Mouse (Mus musculus): ENCODE data around the gene Fbxw25. TPM values are rescaled to one million over a fixed set of nuclear protein-coding genes. Genes with fewer than 3 reads are reported as not detected.
"Not testable (repeated sequence)": the region's sequence is repeated elsewhere in the genome, so short reads cannot be mapped to it uniquely, and the experiment has no call there.

Gene Fbxw25
- polyA plus RNA-seq (2015; fragmentation: Nextera tagmentation; extraction: Ambion mirVana) = not detected in 2 replicates

GRCm38 (mm10) chr9:109664552-109664951 is at the start of gene Fbxw25:
Gene Fbxw25, minus strand, starts transcription at chr9:109664652.
- ATAC-seq (replicated peaks; ENCODE audit: extremely low read depth, insufficient read depth, low FRiP score); H3K27me3 ChIP-seq (ENCODE audit: control insufficient read depth, insufficient read depth, low read length); H3K9ac ChIP-seq (ENCODE audit: low read length); H3K9me3 ChIP-seq (replicated peaks; ENCODE audit: control insufficient read depth, low read length); H3K27ac ChIP-seq (ENCODE audit: low read length); H3K36me3 ChIP-seq (ENCODE audit: control insufficient read depth, insufficient read depth); H3K4me2 ChIP-seq (ENCODE audit: low read depth, low read length); H3K4me1 ChIP-seq (ENCODE audit: control insufficient read depth, insufficient read depth, low read length); H3K4me3 ChIP-seq (ENCODE audit: low read length): not testable (repeated sequence)
- WGBS = 59% methylated on average over 2 of the region's 2 CpGs

- H3K27ac ChIP-seq (ENCODE audit: low read length); ATAC-seq (replicated peaks; ENCODE audit: extremely low read depth, insufficient read depth, low FRiP score); H3K36me3 ChIP-seq (ENCODE audit: control insufficient read depth, insufficient read depth); H3K4me3 ChIP-seq (ENCODE audit: low read length); H3K4me1 ChIP-seq (ENCODE audit: control insufficient read depth, insufficient read depth, low read length); H3K4me2 ChIP-seq (ENCODE audit: low read depth, low read length); H3K9ac ChIP-seq (ENCODE audit: low read length); H3K27me3 ChIP-seq (ENCODE audit: control insufficient read depth, insufficient read depth, low read length); H3K9me3 ChIP-seq (replicated peaks; ENCODE audit: control insufficient read depth, low read length): not testable (repeated sequence)
- WGBS = 69% methylated on average over 4 of the region's 4 CpGs
Measured at GRCm38 (mm10) chr9:109702600-109702999, 38.1 kb upstream of the Fbxw25 start, which contains the start of gene Fbxw18. Gene Fbxw18, minus strand, starts transcription at chr9:109702700.

- Histone ChIP-seq H3K4me1 (ENCODE audit: control insufficient read depth, insufficient read depth, low read length) (no peaks in the 10 kb centered on the region), H3K9me3 (replicated peaks; ENCODE audit: control insufficient read depth, low read length) (no peaks in the 10 kb centered on the region), H3K36me3 (ENCODE audit: control insufficient read depth, insufficient read depth) (no peaks in the 10 kb centered on the region), H3K4me3 (ENCODE audit: low read length) (no peak overlapping the region), H3K9ac (ENCODE audit: low read length) (no peak overlapping the region), H3K27me3 (ENCODE audit: control insufficient read depth, insufficient read depth, low read length) (no peaks in the 10 kb centered on the region), H3K27ac (ENCODE audit: low read length) (no peak overlapping the region), H3K4me2 (ENCODE audit: low read depth, low read length) (no peak overlapping the region)
- 6% methylated on average over 1 of the region's 1 CpGs for whole genome bisulfite sequencing
- ATAC-seq (replicated peaks; ENCODE audit: extremely low read depth, insufficient read depth, low FRiP score) = no peak
Measured at GRCm38 (mm10) chr9:109685299-109685698, 20.8 kb upstream of the Fbxw25 start.

- H3K4me1 ChIP-seq (ENCODE audit: control insufficient read depth, insufficient read depth, low read length); H3K9me3 ChIP-seq (replicated peaks; ENCODE audit: control insufficient read depth, low read length); H3K36me3 ChIP-seq (ENCODE audit: control insufficient read depth, insufficient read depth); H3K4me3 ChIP-seq (ENCODE audit: low read length); H3K27ac ChIP-seq (ENCODE audit: low read length); H3K4me2 ChIP-seq (ENCODE audit: low read depth, low read length); H3K9ac ChIP-seq (ENCODE audit: low read length); H3K27me3 ChIP-seq (ENCODE audit: control insufficient read depth, insufficient read depth, low read length); ATAC-seq (replicated peaks; ENCODE audit: extremely low read depth, insufficient read depth, low FRiP score): not testable (repeated sequence)
- WGBS = 69% methylated on average over 2 of the region's 2 CpGs
Measured at GRCm38 (mm10) chr9:109625957-109626356, 38.5 kb downstream of the Fbxw25 start, which contains the start of gene Fbxw24. Gene Fbxw24, minus strand, starts transcription at chr9:109626057.

- not testable (repeated sequence) for H3K9ac ChIP-seq (ENCODE audit: low read length); H3K4me3 ChIP-seq (ENCODE audit: low read length); H3K27ac ChIP-seq (ENCODE audit: low read length); H3K27me3 ChIP-seq (ENCODE audit: control insufficient read depth, insufficient read depth, low read length); H3K4me1 ChIP-seq (ENCODE audit: control insufficient read depth, insufficient read depth, low read length); H3K9me3 ChIP-seq (replicated peaks; ENCODE audit: control insufficient read depth, low read length); H3K4me2 ChIP-seq (ENCODE audit: low read depth, low read length); ATAC-seq (replicated peaks; ENCODE audit: extremely low read depth, insufficient read depth, low FRiP score); H3K36me3 ChIP-seq (ENCODE audit: control insufficient read depth, insufficient read depth)
- 36% methylated on average over 5 of the region's 5 CpGs for WGBS
Measured at GRCm38 (mm10) chr9:109606837-109607236, 57.6 kb downstream of the Fbxw25 start.

- H3K27ac ChIP-seq (ENCODE audit: low read length); H3K9me3 ChIP-seq (replicated peaks; ENCODE audit: control insufficient read depth, low read length); H3K36me3 ChIP-seq (ENCODE audit: control insufficient read depth, insufficient read depth); H3K4me3 ChIP-seq (ENCODE audit: low read length); H3K4me1 ChIP-seq (ENCODE audit: control insufficient read depth, insufficient read depth, low read length); H3K9ac ChIP-seq (ENCODE audit: low read length); ATAC-seq (replicated peaks; ENCODE audit: extremely low read depth, insufficient read depth, low FRiP score); H3K27me3 ChIP-seq (ENCODE audit: control insufficient read depth, insufficient read depth, low read length); H3K4me2 ChIP-seq (ENCODE audit: low read depth, low read length): not testable (repeated sequence)
- WGBS = 47% methylated on average over 2 of the region's 2 CpGs
Measured at GRCm38 (mm10) chr9:109602128-109602527, 62.3 kb downstream of the Fbxw25 start.

- Histone ChIP-seq H3K4me2 (ENCODE audit: low read depth, low read length) (no peak overlapping the region), H3K27ac (ENCODE audit: low read length) (no peak overlapping the region), H3K36me3 (ENCODE audit: control insufficient read depth, insufficient read depth) (no peaks in the 10 kb centered on the region), H3K27me3 (ENCODE audit: control insufficient read depth, insufficient read depth, low read length) (no peaks in the 10 kb centered on the region), H3K4me3 (ENCODE audit: low read length) (no peak overlapping the region), H3K4me1 (ENCODE audit: control insufficient read depth, insufficient read depth, low read length) (no peaks in the 10 kb centered on the region), H3K9me3 (replicated peaks; ENCODE audit: control insufficient read depth, low read length) (peaks cover 5% of the 10 kb centered on the region), H3K9ac (ENCODE audit: low read length) (no peak overlapping the region)
- ATAC-seq (replicated peaks; ENCODE audit: extremely low read depth, insufficient read depth, low FRiP score) = no peak
Measured at GRCm38 (mm10) chr9:109597226-109597625, 67.2 kb downstream of the Fbxw25 start.

Other genes with a start within 250 kb of the Fbxw25 start
- not detected in 2 replicates for gene Fbxw16, start 215.5 kb downstream of the Fbxw25 start, polyA plus RNA-seq (2015; fragmentation: Nextera tagmentation; extraction: Ambion mirVana)
- not detected in 2 replicates for gene Fbxw19, start 168.8 kb downstream of the Fbxw25 start, polyA plus RNA-seq (2015; fragmentation: Nextera tagmentation; extraction: Ambion mirVana)
- gene Fbxw15, start 96.4 kb downstream of the Fbxw25 start, polyA plus RNA-seq (2015; fragmentation: Nextera tagmentation; extraction: Ambion mirVana) = not detected in 2 replicates
- gene Fbxw24, start 38.6 kb downstream of the Fbxw25 start, polyA plus RNA-seq (2015; fragmentation: Nextera tagmentation; extraction: Ambion mirVana) = not detected in 2 replicates
- not detected in 2 replicates for gene Fbxw18, start 38.0 kb upstream of the Fbxw25 start, polyA plus RNA-seq (2015; fragmentation: Nextera tagmentation; extraction: Ambion mirVana)
- not detected in 2 replicates for gene Fbxw26, start 81.4 kb upstream of the Fbxw25 start, polyA plus RNA-seq (2015; fragmentation: Nextera tagmentation; extraction: Ambion mirVana)
- gene Fbxw27, start 126.0 kb upstream of the Fbxw25 start, polyA plus RNA-seq (2015; fragmentation: Nextera tagmentation; extraction: Ambion mirVana) = not detected in 2 replicates
- gene Spink8, start 147.6 kb upstream of the Fbxw25 start, polyA plus RNA-seq (2015; fragmentation: Nextera tagmentation; extraction: Ambion mirVana) = 0.26 TPM in 1 of 2 replicates, not detected in the other
- gene Nme6, start 168.1 kb upstream of the Fbxw25 start, polyA plus RNA-seq (2015; fragmentation: Nextera tagmentation; extraction: Ambion mirVana) = 58.1 and 59.2 TPM in 2 replicates
- gene Camp, start 185.0 kb upstream of the Fbxw25 start, polyA plus RNA-seq (2015; fragmentation: Nextera tagmentation; extraction: Ambion mirVana) = 1.3 and 2.1 TPM in 2 replicates
- 14.2 and 14.3 TPM in 2 replicates for gene Cdc25a, start 210.9 kb upstream of the Fbxw25 start, polyA plus RNA-seq (2015; fragmentation: Nextera tagmentation; extraction: Ambion mirVana)

Data from heart, embryonic 16.5 days (tissue).